Mouse (Mus musculus) c-Kit-positive CD71-negative TER-119-negative erythroid progenitor cells, embryonic 14.5 days (primary cell): ENCODE results near the gene Haus3.

Source experiments
- DNase-seq: peaks from one replicate; pipeline ENCODE4 v3.0.0-alpha.2; 2013; ENCODE audit warnings: low read depth

Haus3 gene

DNA sequence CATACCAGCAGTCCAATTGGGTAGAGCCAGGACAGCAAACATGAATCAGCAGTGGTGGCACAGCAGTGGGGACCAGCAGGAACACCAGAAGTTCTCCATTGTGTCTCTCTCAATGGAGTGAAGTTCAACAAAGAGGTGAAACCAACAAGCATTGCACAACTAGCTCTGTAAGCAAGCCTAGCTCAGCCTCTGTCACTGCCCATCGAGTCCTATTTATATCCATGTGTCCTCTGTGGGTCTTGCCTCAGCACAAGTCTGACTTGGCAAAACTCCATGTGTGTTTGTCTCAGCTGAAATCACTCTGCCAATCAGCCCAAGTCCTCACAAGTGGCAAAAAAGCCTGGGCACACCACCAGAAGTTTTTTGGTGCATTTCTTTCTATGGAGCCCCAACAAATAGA, 63.6 kb downstream of the Haus3 start:
- no peak for DNase-seq
